Mouse (Mus musculus) bone marrow, adult 2 months (tissue): ENCODE measurements at regions not wholly inside any gene's neighbourhood (a gene's known extent, or its start where the extent isn't known, plus 50 kb on each side); places are given as distances from the start of the nearest gene placed in this dataset.

Experiments used
- CTCF ChIP-seq: fragments of 200-500 bp; IDR thresholded peaks from 2 replicates; pipeline ENCODE4 v1.5.1; 2011; ENCODE audit warnings: low read length, control low read depth; ENCODE audit not compliant: control insufficient read depth, insufficient read depth
- POLR2A ChIP-seq: fragments of 200-500 bp; IDR thresholded peaks from 2 replicates; pipeline ENCODE4 v1.6.1; 2011; ENCODE audit warnings: low read depth, mild to moderate bottlenecking, control low read depth, low read length, borderline replicate concordance; ENCODE audit not compliant: control insufficient read depth

DNA sequence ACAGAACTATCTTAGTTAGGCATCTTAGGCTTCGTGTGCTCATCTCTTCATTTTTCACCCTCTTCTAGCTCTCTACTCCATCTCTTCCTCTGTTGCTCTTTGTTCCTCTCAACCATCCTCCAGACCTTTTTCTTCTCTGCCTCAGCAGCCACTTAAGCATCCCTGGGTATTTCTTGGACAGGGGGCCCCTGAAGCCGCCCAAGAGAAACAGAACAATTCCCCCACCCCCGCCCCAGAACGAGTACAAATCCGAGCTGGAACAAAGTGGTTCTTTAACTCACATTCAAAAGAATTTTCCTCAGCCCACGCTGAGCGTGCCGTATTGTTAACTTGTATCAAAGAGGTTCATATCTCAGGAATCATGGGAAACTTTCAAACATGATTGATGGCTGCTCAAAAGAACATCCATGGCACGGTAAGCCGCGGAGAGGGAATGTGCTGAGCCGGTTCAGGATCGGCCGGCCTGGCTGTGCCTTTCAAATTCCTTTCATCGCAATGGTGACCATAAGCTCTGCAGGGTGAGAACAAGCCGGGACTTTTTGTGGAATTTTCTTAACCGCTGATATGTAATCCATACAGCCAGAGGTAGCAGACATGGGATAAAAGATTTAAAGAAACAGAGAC, 181.9 kb upstream of the Noct start:
- TF ChIP-seq CTCF (no peak), POLR2A (no peak)
